Mouse (Mus musculus) midbrain, embryonic 10.5 days (tissue): ENCODE measurements around the gene Gamt. TPM values are rescaled to one million over a fixed set of nuclear protein-coding genes. Genes with fewer than 3 reads are reported as not detected.
A peak's percentile ranks its signal among the peaks of the same experiment; 100 is the strongest.
"Not testable (repeated sequence)": the region's sequence is repeated elsewhere in the genome, so short reads cannot be mapped to it uniquely, and the experiment has no call there.

Source experiments
- DNase-seq: peaks from one replicate; pipeline ENCODE4 v3.0.0-alpha.2; 2017; ENCODE audit warnings: low spot score
- H3K27ac ChIP-seq: fragments of 300-500 bp; sonication (generic); replicated peaks from 2 replicates; pipeline ENCODE4 v1.5.1; 2016; ENCODE audit warnings: mild to moderate bottlenecking
- H3K27me3 ChIP-seq: fragments of 300-500 bp; sonication (generic); 2 replicates; pipeline ENCODE4 v1.6.1; 2016; ENCODE audit warnings: low read depth, mild to moderate bottlenecking; ENCODE audit not compliant: poor library complexity, severe bottlenecking
- H3K36me3 ChIP-seq: fragments of 300-500 bp; sonication (generic); 2 replicates; pipeline ENCODE4 v1.6.1; 2016; ENCODE audit warnings: mild to moderate bottlenecking, moderate library complexity
- H3K4me1 ChIP-seq: fragments of 300-500 bp; sonication (generic); 2 replicates; pipeline ENCODE4 v1.6.1; 2016
- H3K4me3 ChIP-seq: fragments of 300-500 bp; sonication (generic); 2 replicates; pipeline ENCODE4 v1.5.1; 2016; ENCODE audit warnings: mild to moderate bottlenecking, moderate library complexity
- H3K9me3 ChIP-seq: fragments of 300-500 bp; sonication (generic); replicated peaks from 2 replicates; pipeline ENCODE4 v1.6.1; 2016; ENCODE audit warnings: mild to moderate bottlenecking
- WGBS: fragments of 180-500 bp; shearing (Covaris S2); methylation state at CpG from one replicate; pipeline ENCODE4 v1.1.7; 2016; 5-methylcytosine and 5-hydroxymethylcytosine counted together
- polyA plus RNA-seq: library from polyadenylated mRNA; unstranded; fragments of >200 nt; fragmentation: Nextera tagmentation; extraction: Ambion mirVana; gene quantifications from 2 replicates; pipeline ENCODE4 v1.2.1, GENCODE M21; 2016

Gamt gene
- polyA plus RNA-seq, 1 experiment from 2014 or later: 32.5 TPM

DNA sequence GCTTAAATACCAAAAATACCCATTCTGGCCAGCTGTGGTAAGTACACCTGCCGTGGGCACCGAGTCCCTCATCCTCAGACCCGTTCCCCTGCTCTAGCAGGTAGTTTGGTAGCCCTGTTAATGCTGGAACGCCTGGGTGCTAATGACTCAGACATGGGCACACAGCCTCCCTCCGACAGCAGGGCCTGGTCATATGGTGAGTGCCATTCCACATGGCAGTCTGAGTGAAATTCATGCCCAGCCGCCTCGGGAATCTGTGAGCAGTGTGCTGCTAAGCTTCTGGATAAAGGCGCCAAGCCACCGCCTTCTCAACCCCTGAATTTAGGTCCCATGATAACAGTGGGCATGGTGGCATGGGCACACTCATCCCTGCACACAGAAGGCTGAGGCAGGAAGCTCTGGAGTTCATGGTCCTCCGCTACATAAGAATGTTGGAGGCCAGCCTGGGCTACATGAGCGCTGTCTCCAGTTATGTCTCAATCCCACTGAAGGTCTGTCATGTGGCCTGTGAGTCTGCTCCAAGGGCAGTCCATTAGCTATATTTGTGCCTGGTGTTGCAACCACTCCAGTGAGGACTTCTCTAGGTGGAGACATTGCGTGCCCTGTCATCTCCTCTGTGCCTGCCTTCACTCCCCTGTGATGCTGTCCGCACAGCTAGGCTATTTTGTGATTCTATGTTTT lies 24.5 kb downstream of the Gamt start:
- Histone ChIP-seq H3K9me3 (no peaks in the 10 kb centered on the region), H3K36me3 (peaks cover 100% of the 10 kb centered on the region), H3K4me3 (peak overlapping the region; percentile 92; the same call in 1 of the 2 replicates), H3K4me1 (peaks cover 76% of the 10 kb centered on the region), H3K27me3 (no peaks in the 10 kb centered on the region), H3K27ac (no peak overlapping the region)
- 95% methylated on average over 13 of the region's 13 CpGs for WGBS
- DNase-seq: no peak

DNA sequence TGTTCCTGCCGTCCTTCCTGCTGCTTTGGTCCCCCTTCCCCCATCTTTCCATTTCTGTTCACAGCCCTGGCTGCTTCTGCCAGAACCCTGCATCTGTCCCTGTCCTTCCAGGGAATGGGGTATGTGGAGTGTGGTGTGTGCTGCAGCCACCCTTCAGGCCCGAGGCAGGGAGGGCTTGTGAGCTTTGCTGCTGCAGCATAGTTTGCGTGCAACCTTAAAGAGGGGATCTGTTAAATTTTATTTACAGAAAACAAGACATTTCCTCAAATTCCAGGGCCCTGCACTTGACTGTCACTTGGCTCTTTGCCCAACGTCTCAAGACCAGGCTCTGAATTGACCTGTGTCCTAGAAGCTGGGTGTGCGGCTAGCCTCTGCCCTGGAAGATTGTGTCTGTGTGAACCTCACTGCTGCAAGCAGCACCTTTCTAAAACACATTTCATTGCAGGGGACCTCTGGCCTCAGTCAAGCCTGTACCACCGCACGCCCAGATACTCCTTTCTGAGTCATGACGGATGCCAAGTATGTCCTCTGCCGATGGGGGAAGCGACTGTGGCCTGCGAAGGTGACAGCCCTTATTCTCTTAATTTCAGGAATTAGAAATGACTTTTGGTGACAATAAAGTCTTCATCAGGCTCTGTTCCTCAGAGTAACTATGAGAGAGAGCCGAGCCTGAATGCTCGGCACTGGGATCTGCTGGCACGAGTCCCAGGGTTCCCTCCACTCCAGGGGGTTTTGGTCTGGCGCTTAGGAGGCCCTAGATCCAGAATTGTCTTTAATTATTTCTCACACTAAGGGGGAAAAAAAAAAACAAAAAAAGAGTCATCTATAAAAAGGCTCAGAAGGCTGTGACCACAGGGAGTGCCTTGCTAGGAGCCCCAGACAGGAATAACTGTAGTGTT lies 32.7 kb downstream of the Gamt start:
- Histone ChIP-seq H3K9me3 (no peaks in the 10 kb centered on the region), H3K4me3 (peak overlapping the region; percentile 92), H3K27me3 (no peaks in the 10 kb centered on the region), H3K36me3 (peaks cover 50% of the 10 kb centered on the region), H3K4me1 (peaks cover 75% of the 10 kb centered on the region), H3K27ac (peak overlapping the region; percentile 98)
- no peak for DNase-seq
- 66% methylated on average over 15 of the region's 15 CpGs for WGBS

DNA sequence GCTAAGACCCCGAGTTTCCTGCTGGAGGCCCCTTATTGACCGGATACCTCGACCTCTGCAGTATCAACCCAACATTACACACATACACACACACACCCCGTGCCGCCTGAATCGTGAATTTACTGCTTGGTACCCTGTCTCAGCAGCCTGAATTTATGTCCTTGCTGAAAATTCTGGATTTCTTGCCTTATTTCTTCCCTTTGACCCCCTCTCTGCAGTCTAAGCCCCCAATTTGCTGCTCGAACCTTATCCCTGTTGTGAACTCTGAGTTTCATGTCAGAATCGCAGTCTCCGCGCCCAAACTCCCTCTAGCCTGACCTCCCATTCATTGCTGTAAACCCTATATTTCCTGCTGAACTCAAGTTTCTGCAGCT lies 33.7 kb downstream of the Gamt start:
- no peaks in the 10 kb centered on the region for H3K9me3 ChIP-seq

DNA sequence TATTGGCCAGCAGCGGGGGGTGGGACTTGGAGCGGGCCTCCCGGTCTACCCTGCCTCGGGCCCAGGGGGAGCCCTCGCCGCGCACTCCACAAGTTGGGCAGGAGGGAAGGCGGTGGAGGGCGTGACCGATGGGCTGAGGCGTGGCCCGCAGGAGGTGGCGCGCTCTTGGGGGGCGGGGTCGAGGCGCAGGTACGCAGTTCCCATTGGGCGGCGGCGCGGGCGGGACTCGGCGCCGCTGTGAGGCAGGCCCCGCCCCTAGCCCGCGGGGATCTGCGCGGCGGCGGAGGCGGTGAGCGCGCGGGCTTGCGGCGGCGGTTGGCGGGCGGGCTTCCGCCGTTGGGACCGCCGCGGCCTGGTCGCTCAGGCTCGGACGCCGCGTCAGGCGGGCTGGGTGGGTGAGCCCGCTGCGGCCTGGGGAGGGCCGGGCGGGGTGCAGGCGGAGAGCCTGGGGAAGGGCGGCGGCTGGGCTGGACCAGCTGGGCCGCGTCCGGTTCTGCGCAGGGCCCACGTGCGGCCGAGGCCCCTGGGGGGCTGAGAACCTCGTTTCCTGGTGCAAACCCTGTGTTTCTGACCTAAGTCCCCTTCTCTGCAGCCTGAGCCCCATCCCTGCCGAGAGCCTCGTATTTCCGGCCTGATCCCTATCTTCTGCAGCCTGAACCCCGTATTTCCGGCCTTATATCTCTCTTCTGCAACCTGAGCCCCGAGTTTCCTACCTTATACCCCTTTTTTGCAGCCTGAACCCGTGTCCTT lies 34.2 kb downstream of the Gamt start, which contains the start of gene Mum1:
TSS of gene Mum1 (plus strand) at position 19 of the 750 bp plus-strand sequence.
- WGBS: under 1% methylated on average over 74 of the region's 75 CpGs
- H3K27ac ChIP-seq: peak within 1 kb of the TSS; percentile 98
- peak; percentile 100 for DNase-seq
- H3K9me3 ChIP-seq: no peaks in the 10 kb centered on the region
- peak within 1 kb of the TSS; percentile 92 for H3K4me3 ChIP-seq
- peaks cover 35% of the 10 kb centered on the region for H3K36me3 ChIP-seq
- H3K4me1 ChIP-seq: peaks cover 66% of the 10 kb centered on the region
- no peaks in the 10 kb centered on the region for H3K27me3 ChIP-seq

More for the DNA sequence above, 33.7 kb downstream of the Gamt start:
- peaks cover 66% of the 10 kb centered on the region for H3K4me1 ChIP-seq
- H3K27me3 ChIP-seq: no peaks in the 10 kb centered on the region
- peaks cover 41% of the 10 kb centered on the region for H3K36me3 ChIP-seq
- peak overlapping the region; percentile 98 for H3K27ac ChIP-seq
- H3K4me3 ChIP-seq: peak overlapping the region; percentile 92
- no peak for DNase-seq
- WGBS: 19% methylated on average over 10 of the region's 10 CpGs

DNA sequence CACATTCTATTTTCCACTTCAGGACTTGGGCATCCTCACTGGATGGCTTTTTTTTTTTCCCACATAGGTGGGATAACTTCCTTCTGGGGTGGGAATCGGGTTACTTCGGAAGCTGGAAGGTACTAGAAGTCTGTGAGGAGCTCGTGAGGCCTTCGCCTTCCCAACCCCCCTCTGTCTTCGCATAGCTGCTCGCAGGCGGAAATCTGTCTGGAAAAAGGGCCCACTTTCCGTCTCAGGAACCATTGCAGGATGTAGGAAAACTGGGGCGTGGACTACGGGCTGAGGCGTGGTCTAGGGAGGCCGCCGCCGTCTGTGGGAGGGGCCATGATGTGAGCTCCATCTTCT lies 34.8 kb downstream of the Gamt start:
- WGBS: under 1% methylated on average over 14 of the region's 14 CpGs
- peaks cover 31% of the 10 kb centered on the region for H3K36me3 ChIP-seq
- H3K4me3 ChIP-seq: peak overlapping the region; percentile 92
- H3K9me3 ChIP-seq: no peaks in the 10 kb centered on the region
- H3K27ac ChIP-seq: peak overlapping the region; percentile 98
- no peaks in the 10 kb centered on the region for H3K27me3 ChIP-seq
- peaks cover 68% of the 10 kb centered on the region for H3K4me1 ChIP-seq
- DNase-seq: no peak

DNA sequence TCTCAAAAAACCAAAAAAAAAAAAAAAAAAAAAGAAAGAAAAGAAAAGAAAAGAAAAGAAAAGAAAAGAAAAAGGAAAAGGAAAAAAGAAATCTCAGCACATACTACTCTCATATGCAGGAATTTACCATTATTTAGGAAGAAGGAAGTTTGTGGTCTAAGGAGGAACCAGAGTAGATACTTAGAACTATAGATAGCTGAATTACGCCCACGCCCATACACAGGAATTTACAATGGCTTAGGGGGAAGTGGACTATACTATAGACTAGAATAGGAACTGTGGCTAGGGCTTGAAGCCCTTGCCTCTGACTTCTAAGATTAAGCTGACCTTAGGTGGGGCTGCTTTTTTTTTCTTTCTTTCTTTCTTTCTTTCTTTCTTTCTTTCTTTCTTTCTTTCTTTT lies 37.7 kb downstream of the Gamt start:
- not testable (repeated sequence) for DNase-seq, H3K27ac ChIP-seq, H3K36me3 ChIP-seq, H3K27me3 ChIP-seq, H3K9me3 ChIP-seq, H3K4me3 ChIP-seq
- WGBS: 86% methylated on average over 2 of the region's 2 CpGs
- peaks cover 52% of the 10 kb centered on the region for H3K4me1 ChIP-seq

DNA sequence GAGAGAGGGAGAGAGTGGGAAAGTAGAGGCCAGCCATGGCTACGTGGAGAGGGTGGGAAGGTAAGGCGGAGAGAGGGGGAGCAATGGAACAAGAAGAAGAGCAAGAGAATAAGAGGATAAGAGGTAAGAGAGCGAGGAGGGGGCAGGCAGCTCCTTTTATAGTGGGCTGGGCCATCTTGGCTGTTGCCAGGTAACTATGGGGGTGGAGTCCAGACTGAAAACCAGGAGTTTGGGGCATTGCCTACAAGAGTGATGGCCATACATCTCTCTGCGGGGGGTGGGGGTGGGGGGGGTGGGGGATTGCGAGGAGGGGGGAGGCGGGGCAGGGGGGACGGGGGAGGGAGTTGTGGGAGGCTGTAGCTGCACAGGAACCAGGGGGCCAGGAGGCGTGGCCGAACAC lies 40.1 kb downstream of the Gamt start:
- H3K9me3 ChIP-seq: no peaks in the 10 kb centered on the region
- H3K36me3 ChIP-seq: no peaks in the 10 kb centered on the region
- H3K27me3 ChIP-seq: peaks cover 5% of the 10 kb centered on the region; the same call in 1 of the 2 replicates
- H3K4me1 ChIP-seq: peaks cover 33% of the 10 kb centered on the region
- H3K27ac ChIP-seq: peak overlapping the region; percentile 46
- DNase-seq: no peak
- no peak overlapping the region for H3K4me3 ChIP-seq
- 36% methylated on average over 8 of the region's 9 CpGs for WGBS

DNA sequence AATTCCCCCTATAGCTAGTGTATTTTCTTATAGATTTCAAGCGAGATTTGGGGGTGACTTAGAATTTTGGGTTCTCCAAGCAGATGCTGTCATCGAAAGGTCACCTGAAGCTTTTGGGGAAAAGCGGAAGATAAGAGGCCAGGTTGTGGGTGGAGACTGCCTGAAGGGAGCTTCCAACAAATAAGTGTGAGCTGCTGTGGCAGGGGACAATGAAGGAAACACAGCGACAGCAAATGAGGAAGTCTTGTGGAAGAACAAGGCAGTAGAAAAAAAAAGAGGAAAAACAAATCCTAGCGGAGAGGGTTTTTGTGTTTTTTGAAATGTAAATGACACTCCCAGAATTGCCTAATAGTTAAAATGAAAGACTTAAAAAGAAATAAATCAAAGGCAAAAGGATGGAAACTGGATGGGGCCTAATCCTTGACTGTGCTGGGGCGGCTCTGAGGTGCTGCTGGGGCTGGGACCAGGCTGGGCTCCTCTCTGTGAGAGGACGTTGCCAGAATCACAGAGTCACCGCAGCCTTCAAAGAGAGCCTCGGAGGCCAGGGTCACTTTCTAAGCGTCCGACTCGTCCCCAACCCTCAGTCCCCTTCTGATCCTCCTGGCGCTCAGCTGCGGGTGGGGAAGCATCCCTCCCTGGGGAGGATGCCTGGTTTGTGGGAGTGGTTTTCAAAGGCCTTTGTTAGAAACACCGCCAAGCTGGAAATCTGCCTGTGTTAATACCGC lies 45.6 kb downstream of the Gamt start:
- no peaks in the 10 kb centered on the region for H3K9me3 ChIP-seq
- H3K36me3 ChIP-seq: no peaks in the 10 kb centered on the region
- peaks cover 29% of the 10 kb centered on the region for H3K4me1 ChIP-seq
- peak overlapping the region; percentile 83 for H3K27ac ChIP-seq
- WGBS: 10% methylated on average over 16 of the region's 16 CpGs
- peak overlapping the region; percentile 23 for H3K4me3 ChIP-seq
- DNase-seq: peak; percentile 55
- H3K27me3 ChIP-seq: peaks cover 6% of the 10 kb centered on the region

DNA sequence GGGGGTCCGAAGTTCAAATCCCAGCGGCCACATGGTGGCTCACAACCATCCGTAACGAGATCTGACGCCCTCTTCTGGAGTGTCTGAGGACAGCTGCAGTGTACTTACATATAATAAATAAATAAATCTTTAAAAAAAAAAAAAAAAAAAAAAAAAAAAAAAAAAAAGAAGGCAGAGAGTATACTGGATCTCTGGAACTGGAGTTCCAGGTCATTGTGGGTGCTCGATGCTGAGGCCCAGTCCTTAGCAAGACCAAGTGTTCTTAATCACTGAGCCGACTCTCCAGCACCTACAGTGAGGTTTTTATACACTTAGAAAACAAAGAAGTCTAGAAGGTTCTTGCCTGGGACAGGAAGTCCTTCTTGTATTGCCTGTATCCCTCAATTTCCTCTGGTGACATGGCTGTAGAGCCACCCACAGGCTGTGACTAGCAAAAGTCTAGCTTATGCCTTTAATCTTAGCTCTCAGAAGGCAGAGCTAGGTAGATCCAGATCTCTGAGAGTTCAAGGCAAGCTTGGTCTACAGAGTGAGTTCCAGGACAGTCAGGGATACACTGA lies 49.2 kb downstream of the Gamt start:
- 71% methylated on average over 7 of the region's 7 CpGs for WGBS
- peaks cover 60% of the 10 kb centered on the region for H3K4me1 ChIP-seq
- not testable (repeated sequence) for H3K4me3 ChIP-seq, H3K27ac ChIP-seq, H3K9me3 ChIP-seq, DNase-seq, H3K36me3 ChIP-seq
- peaks cover 24% of the 10 kb centered on the region for H3K27me3 ChIP-seq

DNA sequence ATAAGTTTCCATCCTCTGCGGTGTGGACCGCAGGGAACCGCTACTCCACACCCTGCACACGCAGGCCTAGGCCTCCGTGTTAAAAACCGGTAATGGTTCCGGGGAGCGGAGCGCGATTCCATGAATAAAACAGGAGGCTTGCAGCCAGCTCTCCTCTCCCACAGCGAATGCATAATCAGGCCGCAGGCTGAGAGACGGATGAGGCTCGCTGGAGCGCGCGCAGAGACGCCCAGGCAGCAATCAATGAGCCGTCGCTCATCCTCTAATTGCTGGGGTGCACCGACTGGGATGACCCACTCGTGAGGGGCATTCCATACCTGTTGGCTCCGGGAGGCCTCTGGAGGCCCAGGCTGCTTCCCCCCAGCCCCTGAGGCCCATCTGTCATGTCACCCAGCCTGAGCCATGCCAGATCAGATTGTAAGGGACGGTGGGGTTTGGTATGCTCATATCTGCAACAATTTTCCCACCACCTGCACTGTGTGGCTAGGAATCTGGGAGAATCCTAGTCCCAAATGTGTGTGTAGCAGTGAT lies 51.9 kb downstream of the Gamt start:
- Histone ChIP-seq H3K27ac (peak overlapping the region; percentile 89), H3K9me3 (no peaks in the 10 kb centered on the region), H3K4me3 (peak overlapping the region; percentile 51), H3K27me3 (peaks cover 26% of the 10 kb centered on the region), H3K4me1 (peaks cover 60% of the 10 kb centered on the region), H3K36me3 (no peaks in the 10 kb centered on the region)
- 6% methylated on average over 24 of the region's 24 CpGs for WGBS
- DNase-seq: peak; percentile 68

DNA sequence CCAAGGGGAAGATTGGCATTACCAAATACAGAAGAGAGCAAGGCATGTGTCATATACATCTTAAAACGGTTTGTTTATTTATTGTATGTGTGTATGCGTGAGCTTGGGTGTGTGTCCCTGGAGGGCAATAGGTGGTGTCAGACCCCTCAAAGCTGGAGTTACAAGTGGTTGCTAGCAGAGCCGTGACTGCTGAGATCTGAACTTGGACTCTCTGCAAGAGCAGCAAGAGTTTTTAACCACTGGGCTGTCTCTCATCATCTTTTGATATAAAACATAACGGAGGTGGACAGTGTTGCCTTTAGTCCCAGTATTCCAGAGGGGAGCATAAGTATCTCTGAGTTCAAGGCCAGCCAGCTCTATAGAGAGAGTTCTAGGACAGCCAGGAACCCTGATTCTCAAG lies 52.6 kb downstream of the Gamt start:
- Histone ChIP-seq H3K9me3 (no peaks in the 10 kb centered on the region), H3K4me3 (peak overlapping the region; percentile 51), H3K27ac (peak overlapping the region; percentile 89)

More for the DNA sequence above, 52.6 kb downstream of the Gamt start:
- H3K36me3 ChIP-seq: no peaks in the 10 kb centered on the region
- 67% methylated on average over 4 of the region's 4 CpGs for WGBS
- H3K4me1 ChIP-seq: peaks cover 66% of the 10 kb centered on the region
- H3K27me3 ChIP-seq: peaks cover 26% of the 10 kb centered on the region
- DNase-seq: no peak
